Mouse (Mus musculus) heart, embryonic 13.5 days (tissue): ENCODE results near the gene Gm8773. TPM values are rescaled to one million over a fixed set of nuclear protein-coding genes. Genes with fewer than 3 reads are reported as not detected.

ENCODE experiments used
- ATAC-seq: fragments of 200-750 bp; cut with Nextera tagmentation; 2 replicates; pipeline ENCODE4 v1.8.0; 2017; ENCODE audit warnings: moderate TSS enrichment; ENCODE audit not compliant: insufficient number of reproducible peaks, low FRiP score, low TSS enrichment; ENCODE audit errors: extremely low read depth
- H3K27ac ChIP-seq: fragments of 300-500 bp; sonication (generic); replicated peaks from 2 replicates; pipeline ENCODE4 v1.5.1; 2015; ENCODE audit warnings: moderate library complexity, mild to moderate bottlenecking, inconsistent platforms
- H3K27me3 ChIP-seq: fragments of 300-500 bp; sonication (generic); replicated peaks from 2 replicates; pipeline ENCODE4 v1.6.1; 2015; ENCODE audit warnings: mild to moderate bottlenecking, inconsistent platforms
- H3K36me3 ChIP-seq: fragments of 300-500 bp; sonication (generic); 2 replicates; pipeline ENCODE4 v1.6.1; 2015; ENCODE audit warnings: mild to moderate bottlenecking, inconsistent platforms
- H3K4me1 ChIP-seq: fragments of 300-500 bp; sonication (generic); 2 replicates; pipeline ENCODE4 v1.6.1; 2015; ENCODE audit warnings: inconsistent platforms
- H3K4me2 ChIP-seq: fragments of 300-500 bp; sonication (generic); 2 replicates; pipeline ENCODE4 v1.6.1; 2015; ENCODE audit warnings: inconsistent platforms, mild to moderate bottlenecking, moderate library complexity
- H3K4me3 ChIP-seq: fragments of 300-500 bp; sonication (generic); 2 replicates; pipeline ENCODE4 v1.5.1; 2015; ENCODE audit warnings: moderate library complexity, mild to moderate bottlenecking, inconsistent platforms
- H3K9ac ChIP-seq: fragments of 300-500 bp; sonication (generic); 2 replicates; pipeline ENCODE4 v1.6.1; 2015; ENCODE audit warnings: inconsistent platforms, mild to moderate bottlenecking, moderate library complexity
- H3K9me3 ChIP-seq: fragments of 300-500 bp; sonication (generic); 2 replicates; pipeline ENCODE4 v1.6.1; 2016; ENCODE audit warnings: inconsistent platforms
- WGBS: fragments of 180-500 bp; shearing (Covaris S2); methylation state at CpG from one replicate; pipeline ENCODE4 v1.1.7; 2015; ENCODE audit warnings: mixed read lengths; 5-methylcytosine and 5-hydroxymethylcytosine counted together
- polyA plus RNA-seq: library from polyadenylated mRNA; unstranded; fragments of >200 nt; fragmentation: Nextera tagmentation; extraction: Ambion mirVana; gene quantifications from 2 replicates; pipeline ENCODE4 v1.2.1, GENCODE M21; 2015

The Gm8773 gene
- polyA plus RNA-seq, result 0.56 and 0.73 TPM in 2 replicates

GRCm38 (mm10) chr5:5573749-5574317, at the start of gene Gm8773:
Gm8773 (plus strand) TSS chr5:5573799.
- H3K9ac ChIP-seq, result peak within 1 kb of the TSS; percentile 77
- ATAC-seq, result no peak
- peak within 1 kb of the TSS; percentile 68 for H3K4me3 ChIP-seq
- 0 out of 2 replicates have a peak, but pooled peaks cover 4% of the 10 kb centered on the region for H3K4me1 ChIP-seq
- 0 out of 2 replicates have a peak, but pooled peaks cover 16% of the 10 kb centered on the region for H3K27me3 ChIP-seq
- H3K9me3 ChIP-seq, result no peaks in the 10 kb centered on the region
- no peak within 1 kb of the TSS for H3K27ac ChIP-seq
- peak within 1 kb of the TSS; percentile 90 for H3K4me2 ChIP-seq
- no peaks in the 10 kb centered on the region for H3K36me3 ChIP-seq
- WGBS, result under 1% methylated on average over 24 of the region's 24 CpGs

- Histone ChIP-seq H3K36me3 (peaks cover 21% of the 10 kb centered on the region), H3K9me3 (no peaks in the 10 kb centered on the region), H3K27me3 (no peaks in the 10 kb centered on the region), H3K4me1 (no peaks in the 10 kb centered on the region), H3K9ac (no peak overlapping the region), H3K27ac (no peak overlapping the region), H3K4me2 (no peak overlapping the region), H3K4me3 (no peak overlapping the region)
- WGBS, result 88% methylated on average over 3 of the region's 3 CpGs
- no peak for ATAC-seq
These were observed 39.8 kb upstream of the Gm8773 start for GRCm38 (mm10) chr5:5533656-5534420.

GRCm38 (mm10) chr5:5536131-5536530, 37.5 kb upstream of the Gm8773 start:
- H3K4me2 ChIP-seq, result no peak overlapping the region
- no peaks in the 10 kb centered on the region for H3K27me3 ChIP-seq
- H3K4me3 ChIP-seq, result no peak overlapping the region
- 96% methylated on average over 1 of the region's 1 CpGs for WGBS
- no peak overlapping the region for H3K9ac ChIP-seq
- no peaks in the 10 kb centered on the region for H3K4me1 ChIP-seq
- ATAC-seq, result no peak
- no peaks in the 10 kb centered on the region for H3K9me3 ChIP-seq
- H3K27ac ChIP-seq, result no peak overlapping the region
- H3K36me3 ChIP-seq, result peaks cover 43% of the 10 kb centered on the region

- WGBS, result 68% methylated on average over 3 of the region's 3 CpGs
- no peak for ATAC-seq
- H3K9ac ChIP-seq, result no peak overlapping the region
- peaks cover 75% of the 10 kb centered on the region for H3K36me3 ChIP-seq
- H3K4me3 ChIP-seq, result no peak overlapping the region
- no peak overlapping the region for H3K27ac ChIP-seq
- H3K4me2 ChIP-seq, result no peak overlapping the region
- no peaks in the 10 kb centered on the region for H3K4me1 ChIP-seq
- H3K9me3 ChIP-seq, result no peaks in the 10 kb centered on the region
- no peaks in the 10 kb centered on the region for H3K27me3 ChIP-seq
These were observed 33.8 kb upstream of the Gm8773 start for GRCm38 (mm10) chr5:5539771-5540170.

- ATAC-seq, result no peak
- Histone ChIP-seq H3K4me1 (no peaks in the 10 kb centered on the region), H3K27ac (no peak overlapping the region), H3K9ac (no peak overlapping the region), H3K36me3 (peaks cover 76% of the 10 kb centered on the region), H3K9me3 (no peaks in the 10 kb centered on the region), H3K27me3 (no peaks in the 10 kb centered on the region), H3K4me2 (no peak overlapping the region), H3K4me3 (no peak overlapping the region)
- WGBS, result 57% methylated on average over 3 of the region's 3 CpGs
These were observed 33.2 kb upstream of the Gm8773 start for GRCm38 (mm10) chr5:5540385-5540784.

GRCm38 (mm10) chr5:5551110-5551509, 22.5 kb upstream of the Gm8773 start:
- WGBS, result 81% methylated on average over 1 of the region's 1 CpGs
- Histone ChIP-seq H3K36me3 (peaks cover 80% of the 10 kb centered on the region), H3K27ac (no peak overlapping the region), H3K4me3 (no peak overlapping the region), H3K9me3 (no peaks in the 10 kb centered on the region), H3K4me1 (no peaks in the 10 kb centered on the region), H3K9ac (no peak overlapping the region), H3K4me2 (no peak overlapping the region), H3K27me3 (no peaks in the 10 kb centered on the region)
- no peak for ATAC-seq

- Histone ChIP-seq H3K4me1 (peaks cover 23% of the 10 kb centered on the region), H3K4me3 (peak within 1 kb of the TSS; percentile 62), H3K27me3 (0 out of 2 replicates have a peak, but pooled peaks cover 5% of the 10 kb centered on the region), H3K36me3 (peaks cover 16% of the 10 kb centered on the region), H3K9ac (peak within 1 kb of the TSS; percentile 82), H3K9me3 (no peaks in the 10 kb centered on the region), H3K4me2 (peak within 1 kb of the TSS; percentile 78), H3K27ac (peak within 1 kb of the TSS; percentile 71)
- peak; percentile 91 for ATAC-seq
- WGBS, result under 1% methylated on average over 43 of the region's 43 CpGs
These were observed 14.4 kb upstream of the Gm8773 start, which contains the start of gene Gtpbp10 for GRCm38 (mm10) chr5:5559079-5559740. Gtpbp10 (minus strand) TSS chr5:5559538.

GRCm38 (mm10) chr5:5559798-5560197, 13.8 kb upstream of the Gm8773 start:
- no peak for ATAC-seq
- peak overlapping the region; percentile 71 for H3K27ac ChIP-seq
- 37% methylated on average over 8 of the region's 8 CpGs for WGBS

GRCm38 (mm10) chr5:5561041-5561706, 12.4 kb upstream of the Gm8773 start:
- Histone ChIP-seq H3K4me2 (no peak overlapping the region), H3K4me1 (peaks cover 23% of the 10 kb centered on the region), H3K27ac (no peak overlapping the region), H3K36me3 (no peaks in the 10 kb centered on the region), H3K9ac (no peak overlapping the region), H3K27me3 (0 out of 2 replicates have a peak, but pooled peaks cover 9% of the 10 kb centered on the region), H3K9me3 (no peaks in the 10 kb centered on the region), H3K4me3 (no peak overlapping the region)
- WGBS, result 58% methylated on average over 4 of the region's 4 CpGs
- ATAC-seq, result no peak

More at GRCm38 (mm10) chr5:5559798-5560197, 13.8 kb upstream of the Gm8773 start:
- H3K4me1 ChIP-seq, result peaks cover 23% of the 10 kb centered on the region
- no peaks in the 10 kb centered on the region for H3K9me3 ChIP-seq
- 0 out of 2 replicates have a peak, but pooled peaks cover 5% of the 10 kb centered on the region for H3K27me3 ChIP-seq
- H3K36me3 ChIP-seq, result peaks cover 10% of the 10 kb centered on the region
- peak overlapping the region; percentile 62 for H3K4me3 ChIP-seq
- H3K9ac ChIP-seq, result peak overlapping the region; percentile 82
- H3K4me2 ChIP-seq, result peak overlapping the region; percentile 78

- no peaks in the 10 kb centered on the region for H3K36me3 ChIP-seq
- no peaks in the 10 kb centered on the region for H3K9me3 ChIP-seq
- 61% methylated on average over 3 of the region's 3 CpGs for WGBS
These were observed 11.2 kb upstream of the Gm8773 start for GRCm38 (mm10) chr5:5562435-5562834.

GRCm38 (mm10) chr5:5587686-5588085, 14.1 kb downstream of the Gm8773 start:
- 74% methylated on average over 3 of the region's 3 CpGs for WGBS
- no peak overlapping the region for H3K9ac ChIP-seq
- H3K9me3 ChIP-seq, result no peaks in the 10 kb centered on the region
- no peak overlapping the region for H3K4me3 ChIP-seq
- H3K36me3 ChIP-seq, result no peaks in the 10 kb centered on the region
- no peaks in the 10 kb centered on the region for H3K4me1 ChIP-seq
- H3K27me3 ChIP-seq, result no peaks in the 10 kb centered on the region
- no peak overlapping the region for H3K4me2 ChIP-seq
- no peak overlapping the region for H3K27ac ChIP-seq
- ATAC-seq, result no peak

More at GRCm38 (mm10) chr5:5562435-5562834, 11.2 kb upstream of the Gm8773 start:
- H3K27me3 ChIP-seq, result peaks cover 9% of the 10 kb centered on the region; the same call in 1 of the 2 replicates
- H3K4me2 ChIP-seq, result no peak overlapping the region
- H3K4me3 ChIP-seq, result no peak overlapping the region
- H3K9ac ChIP-seq, result no peak overlapping the region
- no peak overlapping the region for H3K27ac ChIP-seq
- no peak for ATAC-seq
- H3K4me1 ChIP-seq, result peaks cover 22% of the 10 kb centered on the region
